8 mouse cellular contexts compared by ENCODE assay signal in genomic region chr11:5934531-5934930, GRCm38 (mm10). TPM values are rescaled to one million over a fixed set of nuclear protein-coding genes. Genes with fewer than 3 reads are reported as not detected.
"Had no signal": no experiment of that assay in that cellular context is flagged by ENCODE, and none has a peak within 500 bp of the region (broad histone marks: within the 10 kb centered on the region; RNA-seq: fewer than 3 reads in every experiment).

No protein-coding gene starts in this region.

RNA-seq across cellular contexts. Expression of gene Gck, which starts 15.3 kb away (rescaled TPM):
- polyA plus RNA-seq: erythroblast, embryonic 14.5 days had no signal

RNA-seq across cellular contexts. Expression of gene Myl7, which starts 35.9 kb away (rescaled TPM):
- polyA plus RNA-seq: cerebellum, adult 2 months; cortical plate, adult 2 months; forebrain, embryonic 13.5 days; forebrain, embryonic 14.5 days; forebrain, embryonic 16.5 days; forebrain, postnatal 0 days; frontal cortex, adult 2 months had no signal
